Mouse (Mus musculus) left cerebral cortex, adult 6 months (tissue): ENCODE measurements around the gene Vnn1. TPM values are rescaled to one million over a fixed set of nuclear protein-coding genes. Genes with fewer than 3 reads are reported as not detected.

Experiments used
- long read RNA-seq, 2 experiments: library from polyadenylated mRNA; unstranded; transcript quantifications; one replicate each; pipeline ENCODE4 v2.0.0; 2019 to 2020
- polyA plus RNA-seq: library from polyadenylated mRNA; unstranded; fragments of <200 nt; fragmentation: Nextera tagmentation; gene quantifications from 2 replicates; pipeline ENCODE4 v1.2.3, GENCODE M21; 2021

The Vnn1 gene
- 0.30 and 0.70 TPM in 2 replicates for polyA plus RNA-seq
- long read RNA-seq, experiment 1, partial matches to known transcripts, result 0 of 1 reads
- long read RNA-seq, experiment 1, other reads (novel, unspliced or antisense), result 0 of 1 reads
- long read RNA-seq, experiment 2, result 0 reads

GRCm38 (mm10) chr10:23894601-23895349, at the start of gene Vnn1:
Gene Vnn1, plus strand, starts transcription at chr10:23894688.

DNA sequence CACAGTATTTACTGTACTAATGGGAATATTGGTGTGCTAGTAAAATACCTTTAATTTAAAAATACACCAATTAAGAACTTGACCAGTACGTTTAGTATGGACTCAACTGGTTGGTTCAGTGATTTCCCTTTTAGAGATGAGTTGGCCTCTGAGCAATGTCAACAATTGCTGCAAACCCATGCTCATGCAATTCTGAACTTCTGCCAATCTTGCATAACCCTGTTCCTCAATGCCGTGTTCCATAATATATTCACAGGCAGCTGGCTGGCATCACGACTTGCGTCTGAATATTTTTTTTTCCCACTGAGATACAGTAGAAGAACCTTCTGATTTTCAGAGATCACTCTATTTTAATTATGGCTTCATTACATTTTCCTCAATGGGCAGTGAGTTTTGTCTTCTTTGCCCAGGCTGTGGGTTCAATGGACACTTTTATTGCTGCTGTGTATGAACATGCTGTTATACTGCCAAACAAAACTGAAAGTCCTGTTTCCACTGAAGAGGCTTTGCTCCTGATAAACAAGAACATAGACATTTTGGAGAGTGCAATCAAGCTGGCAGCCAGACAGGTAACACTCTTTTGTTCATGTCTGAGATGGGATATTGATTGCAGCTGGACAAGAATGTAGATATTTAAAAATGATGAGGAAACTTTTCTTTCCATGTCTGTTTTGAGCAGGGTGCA, 43.1 kb upstream of the Vnn1 start, which contains the start of gene Vnn3:
TSS of gene Vnn3 (plus strand) at position 235 of the 685 bp plus-strand sequence.

DNA sequence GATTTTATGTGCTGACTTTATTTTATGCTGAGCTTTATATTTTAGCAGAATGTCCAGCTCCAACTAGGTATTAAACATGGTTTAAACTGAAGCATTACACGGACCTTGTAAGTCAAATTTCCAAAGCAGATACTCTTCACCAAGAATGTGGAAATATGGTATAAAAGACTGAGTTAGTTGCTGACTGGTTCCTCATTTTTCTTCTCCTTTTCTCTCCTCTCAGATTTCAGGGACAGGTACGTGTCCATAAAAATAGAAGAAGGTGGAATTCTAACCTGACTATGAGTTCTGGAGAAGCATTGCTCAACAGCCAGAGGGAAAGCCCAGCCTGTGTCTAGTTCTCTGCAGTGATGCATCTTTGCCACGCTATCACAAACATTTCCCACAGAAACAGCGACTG, 25.6 kb downstream of the Vnn1 start, which contains the start of gene Taar1:
TSS of gene Taar1 (plus strand) at position 301 of the 400 bp plus-strand sequence.

DNA sequence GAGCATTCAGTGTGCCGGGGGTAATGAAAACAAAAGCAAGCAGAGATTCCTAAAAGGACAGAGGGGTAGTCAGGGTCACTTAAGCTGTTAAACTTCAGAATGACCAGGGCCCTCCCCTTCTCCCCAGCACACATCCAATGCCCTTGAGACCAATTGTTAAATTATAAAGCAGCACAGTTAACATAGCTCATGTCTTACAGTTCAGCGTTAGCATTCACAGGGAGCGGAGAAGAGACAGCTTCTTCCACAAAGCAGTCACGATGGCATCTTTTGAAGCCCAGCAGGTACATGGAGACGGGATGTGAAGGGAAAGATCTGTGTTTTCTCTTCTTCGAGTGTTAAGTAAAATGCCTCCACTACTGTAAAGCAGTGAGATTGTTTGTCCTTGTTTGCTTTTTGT, 43.8 kb downstream of the Vnn1 start, which contains the start of gene Taar2:
TSS of gene Taar2 (plus strand) at position 261 of the 400 bp plus-strand sequence.

GRCm38 (mm10) chr10:23949508-23950005, 55.1 kb downstream of the Vnn1 start, which contains the start of gene Taar3:
Gene Taar3, plus strand, starts transcription at chr10:23949558.

Other genes with a start within 250 kb of the Vnn1 start
- 850 and 1,172 TPM in 2 replicates for gene Rps12, start 107.4 kb upstream of the Vnn1 start, polyA plus RNA-seq
- 11.2 and 14.0 TPM in 2 replicates for gene Slc18b1, start 97.7 kb upstream of the Vnn1 start, polyA plus RNA-seq
- gene Vnn3, start 43.2 kb upstream of the Vnn1 start, polyA plus RNA-seq, result not detected in 2 replicates
- gene Taar1, start 25.7 kb downstream of the Vnn1 start, polyA plus RNA-seq, result not detected in 2 replicates
- not detected in 2 replicates for gene Taar2, start 43.9 kb downstream of the Vnn1 start, polyA plus RNA-seq
- gene Taar3, start 54.9 kb downstream of the Vnn1 start, polyA plus RNA-seq, result not detected in 2 replicates
- not detected in 2 replicates for gene Taar4, start 65.8 kb downstream of the Vnn1 start, polyA plus RNA-seq
- gene Taar5, start 76.0 kb downstream of the Vnn1 start, polyA plus RNA-seq, result not detected in 2 replicates
- not detected in 2 replicates for gene Taar6, start 91.0 kb downstream of the Vnn1 start, polyA plus RNA-seq
- gene Taar7a, start 98.8 kb downstream of the Vnn1 start, polyA plus RNA-seq, result not detected in 2 replicates
- gene Taar7b, start 105.3 kb downstream of the Vnn1 start, polyA plus RNA-seq, result not detected in 2 replicates
- gene Taar7d, start 132.5 kb downstream of the Vnn1 start, polyA plus RNA-seq, result not detected in 2 replicates
- gene Taar7e, start 142.9 kb downstream of the Vnn1 start, polyA plus RNA-seq, result not detected in 2 replicates
- not detected in 2 replicates for gene Taar7f, start 154.8 kb downstream of the Vnn1 start, polyA plus RNA-seq
- gene Taar8a, start 181.8 kb downstream of the Vnn1 start, polyA plus RNA-seq, result not detected in 2 replicates
- not detected in 2 replicates for gene Taar8b, start 197.6 kb downstream of the Vnn1 start, polyA plus RNA-seq
- gene Taar8c, start 207.2 kb downstream of the Vnn1 start, polyA plus RNA-seq, result not detected in 2 replicates
- not detected in 2 replicates for gene Taar9, start 214.8 kb downstream of the Vnn1 start, polyA plus RNA-seq